Mouse (Mus musculus): ENCODE data around the gene Dscam.

GRCm38 (mm10) chr16:96855060-96855459 lies 315.5 kb downstream of the Dscam start:
- no peak for TF ChIP-seq CTCF (IDR thresholded peaks at IDR 0.05; ENCODE audit: extremely low read depth, insufficient read length, insufficient replicate concordance, low read depth, low read length)
- TF ChIP-seq POLR2A (IDR thresholded peaks at IDR 0.05; ENCODE audit: low read depth, low read length), result no peak
